Mouse (Mus musculus): ENCODE results near the gene Nfatc2. TPM values are rescaled to one million over a fixed set of nuclear protein-coding genes. Genes with fewer than 3 reads are reported as not detected.

Nfatc2 gene
- polyA plus RNA-seq, 1 experiment from 2014 or later, result 2.5 TPM

DNA sequence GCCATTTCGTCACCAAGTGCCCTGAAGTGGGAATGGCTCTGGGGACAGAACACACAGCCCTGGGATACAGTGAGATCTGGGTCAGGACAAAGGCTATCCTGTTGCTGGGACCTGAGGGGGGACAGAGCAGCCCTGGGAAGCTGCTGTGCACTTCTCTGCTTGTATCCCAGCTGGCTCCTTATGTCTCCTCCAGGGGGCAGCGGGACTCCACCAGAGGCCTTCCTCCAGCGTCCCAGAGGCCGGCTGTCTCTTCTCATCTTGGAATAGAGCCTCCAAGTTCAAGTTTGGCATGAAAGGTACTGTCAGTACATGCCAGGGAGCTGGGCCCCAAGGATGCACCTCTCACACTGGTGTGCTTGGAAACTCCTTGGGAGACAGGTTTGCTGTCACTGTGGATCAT, 132.4 kb downstream of the Nfatc2 start:
- no peak for ATAC-seq (replicated peaks; ENCODE audit: low FRiP score)
- Histone ChIP-seq H3K27me3 (peaks cover 5% of the 10 kb centered on the region; the same call in 1 of the 2 replicates), H3K9me3 (replicated peaks) (no peaks in the 10 kb centered on the region), H3K4me3 (replicated peaks) (no peak overlapping the region), H3K27ac (no peak overlapping the region), H3K9ac (no peak overlapping the region), H3K4me1 (peaks cover 15% of the 10 kb centered on the region), H3K36me3 (no peaks in the 10 kb centered on the region), H3K4me2 (no peak overlapping the region)
- 7% methylated on average over 4 of the region's 4 CpGs for WGBS

GRCm38 (mm10) chr2:168467166-168467565, 134.3 kb downstream of the Nfatc2 start:
- H3K27ac ChIP-seq, result no peak overlapping the region
- no peaks in the 10 kb centered on the region for H3K36me3 ChIP-seq
- WGBS, result 64% methylated on average over 5 of the region's 5 CpGs
- H3K4me2 ChIP-seq, result no peak overlapping the region
- no peak overlapping the region for H3K4me3 ChIP-seq (replicated peaks)
- ATAC-seq (replicated peaks; ENCODE audit: low FRiP score), result no peak
- 0 out of 2 replicates have a peak, but pooled peaks cover 3% of the 10 kb centered on the region for H3K4me1 ChIP-seq
- H3K9me3 ChIP-seq (replicated peaks), result no peaks in the 10 kb centered on the region
- peaks cover 5% of the 10 kb centered on the region; the same call in 1 of the 2 replicates for H3K27me3 ChIP-seq
- H3K9ac ChIP-seq, result no peak overlapping the region

DNA sequence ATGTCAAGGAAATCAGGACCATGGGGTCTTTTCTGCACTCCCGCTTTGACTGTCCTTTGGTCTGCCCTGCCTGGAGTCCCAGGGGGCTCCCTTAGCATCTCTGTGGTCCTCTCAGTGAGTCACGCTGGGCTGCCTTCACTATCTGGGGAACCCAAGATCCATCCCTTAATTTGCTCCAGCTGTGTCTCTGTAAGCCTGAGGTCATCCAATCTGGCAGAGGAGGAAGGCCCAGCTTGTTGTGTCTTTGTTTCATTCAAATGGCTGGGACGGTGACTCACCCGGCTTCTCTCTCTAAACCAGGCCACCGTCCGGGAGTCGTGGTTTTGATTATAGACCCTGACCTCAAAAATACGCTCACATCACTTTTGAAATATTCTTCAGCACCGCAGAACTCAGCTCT, 135.4 kb downstream of the Nfatc2 start:
- Histone ChIP-seq H3K4me2 (no peak overlapping the region), H3K27me3 (peaks cover under 1% of the 10 kb centered on the region; the same call in 1 of the 2 replicates), H3K4me3 (replicated peaks) (no peak overlapping the region), H3K27ac (no peak overlapping the region), H3K36me3 (no peaks in the 10 kb centered on the region), H3K4me1 (peaks cover 10% of the 10 kb centered on the region), H3K9ac (no peak overlapping the region), H3K9me3 (replicated peaks) (no peaks in the 10 kb centered on the region)
- 61% methylated on average over 9 of the region's 9 CpGs for WGBS
- ATAC-seq (replicated peaks; ENCODE audit: low FRiP score), result no peak

GRCm38 (mm10) chr2:168465646-168466045, 135.8 kb downstream of the Nfatc2 start:
- 80% methylated on average over 5 of the region's 5 CpGs for WGBS
- Histone ChIP-seq H3K9ac (no peak overlapping the region), H3K36me3 (no peaks in the 10 kb centered on the region), H3K9me3 (replicated peaks) (no peaks in the 10 kb centered on the region), H3K4me3 (replicated peaks) (no peak overlapping the region), H3K27me3 (no peaks in the 10 kb centered on the region), H3K4me1 (peaks cover 10% of the 10 kb centered on the region), H3K4me2 (no peak overlapping the region), H3K27ac (no peak overlapping the region)
- ATAC-seq (replicated peaks; ENCODE audit: low FRiP score), result no peak

GRCm38 (mm10) chr2:168461865-168462264, 139.6 kb downstream of the Nfatc2 start:
- H3K27ac ChIP-seq, result no peak overlapping the region
- no peaks in the 10 kb centered on the region for H3K9me3 ChIP-seq (replicated peaks)
- no peaks in the 10 kb centered on the region for H3K27me3 ChIP-seq
- H3K4me1 ChIP-seq, result peaks cover 11% of the 10 kb centered on the region
- ATAC-seq (replicated peaks; ENCODE audit: low FRiP score), result no peak
- H3K9ac ChIP-seq, result no peak overlapping the region
- WGBS, result 71% methylated on average over 9 of the region's 9 CpGs
- H3K4me3 ChIP-seq (replicated peaks), result no peak overlapping the region
- no peaks in the 10 kb centered on the region for H3K36me3 ChIP-seq
- H3K4me2 ChIP-seq, result no peak overlapping the region

GRCm38 (mm10) chr2:168459627-168460026, 141.8 kb downstream of the Nfatc2 start:
- Histone ChIP-seq H3K27me3 (no peaks in the 10 kb centered on the region), H3K9me3 (replicated peaks) (no peaks in the 10 kb centered on the region), H3K27ac (no peak overlapping the region), H3K36me3 (no peaks in the 10 kb centered on the region), H3K9ac (no peak overlapping the region), H3K4me2 (no peak overlapping the region), H3K4me1 (peaks cover 11% of the 10 kb centered on the region), H3K4me3 (replicated peaks) (no peak overlapping the region)
- WGBS, result 74% methylated on average over 5 of the region's 5 CpGs
- no peak for ATAC-seq (replicated peaks; ENCODE audit: low FRiP score)

- H3K4me2 ChIP-seq, result no peak overlapping the region
- WGBS, result 51% methylated on average over 9 of the region's 9 CpGs
- no peak overlapping the region for H3K9ac ChIP-seq
- ATAC-seq (replicated peaks; ENCODE audit: low FRiP score), result no peak
- H3K27ac ChIP-seq, result no peak overlapping the region
- H3K9me3 ChIP-seq (replicated peaks), result no peaks in the 10 kb centered on the region
- H3K4me3 ChIP-seq (replicated peaks), result no peak overlapping the region
- peaks cover 11% of the 10 kb centered on the region for H3K4me1 ChIP-seq
- H3K36me3 ChIP-seq, result no peaks in the 10 kb centered on the region
- H3K27me3 ChIP-seq, result no peaks in the 10 kb centered on the region
Measured at GRCm38 (mm10) chr2:168458583-168458982, 142.9 kb downstream of the Nfatc2 start.

GRCm38 (mm10) chr2:168451714-168452708, 149.4 kb downstream of the Nfatc2 start:
- Histone ChIP-seq H3K27ac (no peak overlapping the region), H3K27me3 (peaks cover 4% of the 10 kb centered on the region; the same call in 1 of the 2 replicates), H3K36me3 (no peaks in the 10 kb centered on the region), H3K9ac (no peak overlapping the region), H3K4me1 (peaks cover 14% of the 10 kb centered on the region), H3K9me3 (replicated peaks) (no peaks in the 10 kb centered on the region), H3K4me3 (replicated peaks) (no peak overlapping the region), H3K4me2 (no peak overlapping the region)
- WGBS, result 62% methylated on average over 30 of the region's 30 CpGs
- no peak for ATAC-seq (replicated peaks; ENCODE audit: low FRiP score)

DNA sequence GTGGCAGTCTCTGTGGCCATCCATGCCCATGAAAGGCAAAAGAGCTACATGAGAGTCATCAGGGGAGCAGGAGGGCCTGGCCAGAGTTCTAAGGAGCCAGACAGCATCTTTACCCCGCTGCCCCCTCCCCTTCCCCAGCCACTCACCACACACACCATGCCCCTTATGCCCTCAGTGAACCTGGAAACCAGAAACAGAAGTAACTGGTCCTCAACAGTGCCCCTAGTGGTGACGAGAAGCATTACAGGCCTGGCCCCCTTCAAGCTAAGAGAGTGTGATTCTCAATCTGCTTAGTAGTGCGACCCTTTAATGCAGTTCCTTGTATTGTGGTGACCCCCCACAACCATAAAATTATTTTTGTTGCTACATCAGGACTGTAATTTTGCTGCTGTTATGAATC, 150.5 kb downstream of the Nfatc2 start:
- 6% methylated on average over 3 of the region's 3 CpGs for WGBS
- no peak for ATAC-seq (replicated peaks; ENCODE audit: low FRiP score)
- Histone ChIP-seq H3K36me3 (no peaks in the 10 kb centered on the region), H3K9me3 (replicated peaks) (no peaks in the 10 kb centered on the region), H3K27me3 (peaks cover 4% of the 10 kb centered on the region; the same call in 1 of the 2 replicates), H3K9ac (no peak overlapping the region), H3K4me3 (replicated peaks) (no peak overlapping the region), H3K4me2 (no peak overlapping the region), H3K4me1 (peaks cover 14% of the 10 kb centered on the region), H3K27ac (no peak overlapping the region)

GRCm38 (mm10) chr2:168448054-168448453, 153.4 kb downstream of the Nfatc2 start:
- ATAC-seq (replicated peaks; ENCODE audit: low FRiP score), result 0 out of 2 replicates have a peak, but pooled peaks have one; percentile 30
- peaks cover 16% of the 10 kb centered on the region for H3K4me1 ChIP-seq
- WGBS, result 52% methylated on average over 5 of the region's 5 CpGs
- H3K9me3 ChIP-seq (replicated peaks), result no peaks in the 10 kb centered on the region
- no peak overlapping the region for H3K4me2 ChIP-seq
- peaks cover 9% of the 10 kb centered on the region for H3K27me3 ChIP-seq
- no peak overlapping the region for H3K27ac ChIP-seq
- no peak overlapping the region for H3K4me3 ChIP-seq (replicated peaks)
- no peaks in the 10 kb centered on the region for H3K36me3 ChIP-seq
- no peak overlapping the region for H3K9ac ChIP-seq

GRCm38 (mm10) chr2:168447601-168448000, 153.9 kb downstream of the Nfatc2 start:
- no peaks in the 10 kb centered on the region for H3K36me3 ChIP-seq
- no peak overlapping the region for H3K4me3 ChIP-seq (replicated peaks)
- H3K4me1 ChIP-seq, result peaks cover 16% of the 10 kb centered on the region
- H3K27me3 ChIP-seq, result peaks cover 6% of the 10 kb centered on the region
- no peak for ATAC-seq (replicated peaks; ENCODE audit: low FRiP score)
- H3K27ac ChIP-seq, result no peak overlapping the region
- no peak overlapping the region for H3K9ac ChIP-seq
- no peak overlapping the region for H3K4me2 ChIP-seq
- WGBS, result 27% methylated on average over 4 of the region's 4 CpGs
- no peaks in the 10 kb centered on the region for H3K9me3 ChIP-seq (replicated peaks)

- Histone ChIP-seq H3K4me1 (peaks cover 20% of the 10 kb centered on the region), H3K4me2 (no peak overlapping the region), H3K9ac (no peak overlapping the region), H3K27me3 (peaks cover 6% of the 10 kb centered on the region), H3K4me3 (replicated peaks) (no peak overlapping the region), H3K27ac (no peak overlapping the region), H3K9me3 (replicated peaks) (no peaks in the 10 kb centered on the region), H3K36me3 (no peaks in the 10 kb centered on the region)
- peak; percentile 37; the same call in 1 of the 2 replicates for ATAC-seq (replicated peaks; ENCODE audit: low FRiP score)
- WGBS, result 34% methylated on average over 10 of the region's 10 CpGs
Measured at GRCm38 (mm10) chr2:168445211-168445810, 156.1 kb downstream of the Nfatc2 start.
